Mouse (Mus musculus) gastrocnemius, adult 2 months (tissue): ENCODE measurements around the gene Foxo6. TPM values are rescaled to one million over a fixed set of nuclear protein-coding genes. Genes with fewer than 3 reads are reported as not detected.

Experiments
- DNase-seq: peaks from one replicate; pipeline ENCODE4 v3.0.0; 2022
- H3K27ac ChIP-seq: fragments of 200-600 bp; 2 replicates; pipeline ENCODE4 v1.8.1; 2022; ENCODE audit warnings: mild to moderate bottlenecking
- H3K4me3 ChIP-seq: fragments of 200-600 bp; 2 replicates; pipeline ENCODE4 v1.8.1; 2022; ENCODE audit warnings: mild to moderate bottlenecking, moderate library complexity
- CTCF ChIP-seq: fragments of 200-600 bp; IDR thresholded peaks from 2 replicates; pipeline ENCODE4 v1.8.1; 2022; ENCODE audit warnings: antibody characterized with exemption, mild to moderate bottlenecking, moderate library complexity
- intact Hi-C: fragments of 180-260 bp; cut with DNase I; formaldehyde crosslinking; loops from one replicate; pipeline ENCODE4 v1.15.1; 2025
- long read RNA-seq, 2 experiments: library from polyadenylated mRNA; stranded (forward); transcript quantifications; one replicate each; pipeline ENCODE4 v2.0.0; 2021
- total RNA-seq, 2 experiments: library from RNA; stranded (reverse); gene quantifications; 2 replicates each; pipeline ENCODE4 v1.2.3; 2021

Foxo6 gene
- total RNA-seq = 10 to 100 TPM in 1 of 2 experiments, 1 to 10 TPM in 1; 4.3 to 10.0 TPM
- long read RNA-seq, experiment 1, transcript Foxo6-201 (2 exons, 2,615 nt) = major isoform, 27 of 49 reads
- long read RNA-seq, experiment 1, partial matches to known transcripts = 9 of 49 reads
- long read RNA-seq, experiment 1, other reads (novel, unspliced or antisense) = 13 of 49 reads
- long read RNA-seq, experiment 2, transcript Foxo6-201 (2 exons, 2,615 nt) = major isoform, 14 of 22 reads
- long read RNA-seq, experiment 2, partial matches to known transcripts = 0 of 22 reads
- long read RNA-seq, experiment 2, other reads (novel, unspliced or antisense) = 8 of 22 reads

- Histone ChIP-seq H3K27ac (peak within 1 kb of the TSS; percentile 91), H3K4me3 (peak within 1 kb of the TSS; percentile 92)
- intact Hi-C loops = loop anchor here (5.0 kb wide), 1 partner anchor 60 kb away; no protein-coding TSS in a partner anchor
- TF ChIP-seq CTCF = peak; percentile 98
- DNase-seq = peak; percentile 98
Measured at GRCm38 (mm10) chr4:120287290-120288111, at the start of gene Foxo6. Gene Foxo6 (minus strand): TSS chr4:120287349.

GRCm38 (mm10) chr4:120334316-120334715 is 47.2 kb upstream of the Foxo6 start:
- TF ChIP-seq CTCF = no peak
- no peak for DNase-seq
- Histone ChIP-seq H3K27ac (no peak overlapping the region), H3K4me3 (no peak overlapping the region)
- intact Hi-C loops = no loop called here

- no peak for TF ChIP-seq CTCF
- DNase-seq = no peak
- Histone ChIP-seq H3K27ac (no peak overlapping the region), H3K4me3 (no peak overlapping the region)
- intact Hi-C loops = no loop called here
Measured at GRCm38 (mm10) chr4:120332934-120333421, 45.8 kb upstream of the Foxo6 start.

GRCm38 (mm10) chr4:120332405-120332933 is 45.3 kb upstream of the Foxo6 start:
- intact Hi-C loops = no loop called here
- Histone ChIP-seq H3K4me3 (no peak overlapping the region), H3K27ac (no peak overlapping the region)
- no peak for DNase-seq
- no peak for TF ChIP-seq CTCF

GRCm38 (mm10) chr4:120331992-120332391 is 44.8 kb upstream of the Foxo6 start:
- intact Hi-C loops = no loop called here
- no peak for DNase-seq
- H3K4me3 ChIP-seq = no peak overlapping the region
- no peak for TF ChIP-seq CTCF
- H3K27ac ChIP-seq = no peak overlapping the region

GRCm38 (mm10) chr4:120331541-120331940 is 44.4 kb upstream of the Foxo6 start:
- no peak for TF ChIP-seq CTCF
- no peak for DNase-seq
- intact Hi-C loops = no loop called here
- H3K27ac ChIP-seq = no peak overlapping the region
- no peak overlapping the region for H3K4me3 ChIP-seq

- H3K27ac ChIP-seq = no peak overlapping the region
- intact Hi-C loops = loop anchor here (5.0 to 10.0 kb wide), 2 partner anchors 47 to 201 kb away; no protein-coding TSS in a partner anchor
- TF ChIP-seq CTCF = no peak
- H3K4me3 ChIP-seq = no peak overlapping the region
- no peak for DNase-seq
Measured at GRCm38 (mm10) chr4:120325748-120326147, 38.6 kb upstream of the Foxo6 start.

- intact Hi-C loops = loop anchor here (5.0 to 10.0 kb wide), 2 partner anchors 47 to 200 kb away; no protein-coding TSS in a partner anchor
- DNase-seq = no peak
- H3K4me3 ChIP-seq = no peak overlapping the region
- TF ChIP-seq CTCF = no peak
- no peak overlapping the region for H3K27ac ChIP-seq
Measured at GRCm38 (mm10) chr4:120325051-120325450, 37.9 kb upstream of the Foxo6 start.

- TF ChIP-seq CTCF = no peak
- DNase-seq = no peak
- intact Hi-C loops = loop anchor here (1.0 to 10.0 kb wide), 2 partner anchors 99 to 199 kb away; no protein-coding TSS in a partner anchor
- no peak overlapping the region for H3K27ac ChIP-seq
- no peak overlapping the region for H3K4me3 ChIP-seq
Measured at GRCm38 (mm10) chr4:120323858-120324257, 36.7 kb upstream of the Foxo6 start.

DNA sequence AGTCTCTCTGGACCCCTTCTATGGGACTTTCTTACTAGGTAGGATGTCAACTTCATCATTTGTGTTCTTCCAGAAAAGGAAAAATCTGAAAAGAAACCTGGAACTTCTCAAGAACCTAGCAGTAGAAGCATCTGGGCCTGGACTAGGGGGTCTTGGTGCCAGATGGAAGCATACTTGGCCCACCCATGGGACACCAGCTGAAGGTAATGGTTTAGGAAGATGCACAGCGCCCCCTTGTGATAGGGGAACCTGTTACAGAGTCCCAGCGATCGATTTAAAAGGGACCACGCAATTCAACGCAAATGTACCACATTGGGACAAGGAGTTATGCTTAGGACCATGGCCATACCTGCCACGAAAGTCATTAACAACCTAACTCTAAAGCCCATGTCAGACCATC is 36.0 kb upstream of the Foxo6 start:
- peak; percentile 74 for DNase-seq
- TF ChIP-seq CTCF = peak; percentile 86
- intact Hi-C loops = loop anchor here (1.0 to 10.0 kb wide), 2 partner anchors 98 to 198 kb away; no protein-coding TSS in a partner anchor
- no peak overlapping the region for H3K4me3 ChIP-seq
- H3K27ac ChIP-seq = no peak overlapping the region

DNA sequence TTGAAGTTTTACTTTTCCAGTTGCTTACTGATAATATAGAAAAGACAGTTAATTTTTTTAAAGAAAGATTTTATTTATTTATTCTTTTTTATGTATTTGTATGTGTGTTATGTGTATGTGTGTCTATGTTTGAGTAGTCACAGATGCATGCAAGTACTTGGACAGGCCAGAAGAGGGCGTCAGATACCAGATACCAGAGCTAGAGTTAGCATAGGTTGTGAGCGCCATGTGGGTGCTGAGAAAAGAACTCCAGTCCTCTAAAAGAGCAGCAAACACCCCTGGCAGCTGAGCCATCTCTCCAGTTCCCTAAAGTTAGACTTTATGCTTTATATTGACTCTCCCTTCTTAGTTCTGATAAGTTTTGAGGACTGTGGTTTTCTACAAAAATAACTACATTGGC is 30.4 kb upstream of the Foxo6 start:
- DNase-seq = no peak
- intact Hi-C loops = no loop called here
- Histone ChIP-seq H3K27ac (no peak overlapping the region), H3K4me3 (no peak overlapping the region)
- no peak for TF ChIP-seq CTCF

DNA sequence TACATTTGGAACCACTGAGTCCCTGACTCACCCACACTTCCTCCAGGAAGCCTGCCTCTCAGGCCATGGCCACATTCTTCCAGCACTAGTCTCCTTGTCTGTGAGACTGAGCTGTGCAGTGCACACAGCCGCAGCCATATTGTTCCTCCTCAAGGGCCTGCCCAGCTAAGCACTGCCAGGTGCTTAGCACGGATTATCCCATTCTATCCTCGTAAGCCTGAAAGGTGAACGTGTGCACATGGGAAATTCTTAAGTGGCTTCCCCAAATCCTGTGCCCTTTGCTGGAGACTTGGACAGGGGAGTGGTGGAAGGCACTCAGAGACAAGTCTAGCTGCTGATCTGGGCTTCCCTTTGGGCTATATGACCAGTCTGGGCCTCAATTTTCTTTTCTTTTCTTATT is 29.6 kb upstream of the Foxo6 start:
- intact Hi-C loops = no loop called here
- Histone ChIP-seq H3K4me3 (no peak overlapping the region), H3K27ac (no peak overlapping the region)
- no peak for DNase-seq
- no peak for TF ChIP-seq CTCF

DNA sequence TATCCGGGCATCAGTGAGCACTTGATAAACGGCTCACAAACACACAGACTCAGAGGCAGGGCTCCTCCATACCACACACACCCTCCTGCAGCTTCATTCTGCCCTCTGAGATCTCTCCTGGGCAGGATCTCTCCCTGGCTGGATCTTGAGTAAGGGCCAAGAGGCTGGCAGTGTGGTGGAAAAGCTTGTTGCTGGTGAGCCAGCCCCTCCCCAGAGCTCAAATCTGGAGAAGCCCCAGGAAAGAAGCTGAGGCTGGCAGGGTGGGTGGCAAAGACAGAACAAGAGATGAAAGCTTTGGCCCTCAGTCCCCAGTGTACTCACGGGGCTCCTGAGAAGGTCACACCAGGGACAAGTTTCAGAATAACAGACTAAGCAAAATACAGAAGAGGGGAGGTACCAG is 27.4 kb upstream of the Foxo6 start:
- Histone ChIP-seq H3K27ac (no peak overlapping the region), H3K4me3 (no peak overlapping the region)
- DNase-seq = no peak
- intact Hi-C loops = no loop called here
- TF ChIP-seq CTCF = no peak
